Mouse (Mus musculus): Measurements from ENCODE around the gene Arhgap1.

GRCm38 (mm10) chr2:91676961-91677360 is 27.3 kb downstream of the Arhgap1 start:
- no peak for TF ChIP-seq REST (IDR thresholded peaks at IDR 0.05; ENCODE audit: insufficient read depth, insufficient read length)
- TF ChIP-seq CEBPB (IDR thresholded peaks at IDR 0.05; ENCODE audit: insufficient read depth, poor library complexity, severe bottlenecking), result no peak
- no peak for TF ChIP-seq E2F4 (IDR thresholded peaks at IDR 0.05; ENCODE audit: insufficient read depth)
- TF ChIP-seq SRF (IDR thresholded peaks at IDR 0.05; ENCODE audit: control insufficient read depth, insufficient read length, low read depth), result no peak
- no peak for TF ChIP-seq POLR2A (IDR thresholded peaks at IDR 0.05; ENCODE audit: insufficient read length, low read depth)
